Mouse (Mus musculus) heart, embryonic 16.5 days (tissue): ENCODE measurements at regions not wholly inside any gene's neighbourhood (a gene's known extent, or its start where the extent isn't known, plus 50 kb on each side); places are given as distances from the start of the nearest gene placed in this dataset.

Experiments used
- ATAC-seq: fragments of 200-750 bp; cut with Nextera tagmentation; replicated peaks from 2 replicates; pipeline ENCODE4 v1.8.0; 2017; ENCODE audit warnings: moderate number of reproducible peaks; ENCODE audit not compliant: insufficient read depth, low FRiP score; ENCODE audit errors: extremely low read depth
- H3K27ac ChIP-seq: fragments of 300-500 bp; sonication (generic); 2 replicates; pipeline ENCODE4 v1.5.1; 2014; ENCODE audit warnings: mild to moderate bottlenecking, low read length, control low read depth, moderate library complexity
- H3K27me3 ChIP-seq: fragments of 300-500 bp; sonication (generic); 2 replicates; pipeline ENCODE4 v1.6.1; 2014; ENCODE audit warnings: low read length, mixed read lengths; ENCODE audit not compliant: control insufficient read depth, insufficient read depth
- H3K36me3 ChIP-seq: fragments of 300-500 bp; sonication (generic); 2 replicates; pipeline ENCODE4 v1.6.1; 2014; ENCODE audit not compliant: control insufficient read depth, insufficient read depth
- H3K4me1 ChIP-seq: fragments of 300-500 bp; sonication (generic); 2 replicates; pipeline ENCODE4 v1.6.1; 2014; ENCODE audit warnings: low read length, mixed read lengths; ENCODE audit not compliant: control insufficient read depth, insufficient read depth
- H3K4me2 ChIP-seq: fragments of 300-500 bp; sonication (generic); 2 replicates; pipeline ENCODE4 v1.6.1; 2014; ENCODE audit warnings: low read depth, mild to moderate bottlenecking, control low read depth, low read length
- H3K4me3 ChIP-seq: fragments of 300-500 bp; sonication (generic); 2 replicates; pipeline ENCODE4 v1.5.1; 2014; ENCODE audit warnings: mild to moderate bottlenecking, control low read depth, low read length
- H3K9ac ChIP-seq: fragments of 300-500 bp; sonication (generic); 2 replicates; pipeline ENCODE4 v1.6.1; 2014; ENCODE audit warnings: low read length, control low read depth
- H3K9me3 ChIP-seq: fragments of 300-500 bp; sonication (generic); replicated peaks from 2 replicates; pipeline ENCODE4 v1.6.1; 2016; ENCODE audit warnings: low read length; ENCODE audit not compliant: control insufficient read depth
- WGBS: fragments of 180-500 bp; shearing (Covaris S2); extraction: QIAGEN DNeasy Blood & Tissue Kit; methylation state at CpG from one replicate; pipeline ENCODE4 v1.1.7; 2014; 5-methylcytosine and 5-hydroxymethylcytosine counted together

DNA sequence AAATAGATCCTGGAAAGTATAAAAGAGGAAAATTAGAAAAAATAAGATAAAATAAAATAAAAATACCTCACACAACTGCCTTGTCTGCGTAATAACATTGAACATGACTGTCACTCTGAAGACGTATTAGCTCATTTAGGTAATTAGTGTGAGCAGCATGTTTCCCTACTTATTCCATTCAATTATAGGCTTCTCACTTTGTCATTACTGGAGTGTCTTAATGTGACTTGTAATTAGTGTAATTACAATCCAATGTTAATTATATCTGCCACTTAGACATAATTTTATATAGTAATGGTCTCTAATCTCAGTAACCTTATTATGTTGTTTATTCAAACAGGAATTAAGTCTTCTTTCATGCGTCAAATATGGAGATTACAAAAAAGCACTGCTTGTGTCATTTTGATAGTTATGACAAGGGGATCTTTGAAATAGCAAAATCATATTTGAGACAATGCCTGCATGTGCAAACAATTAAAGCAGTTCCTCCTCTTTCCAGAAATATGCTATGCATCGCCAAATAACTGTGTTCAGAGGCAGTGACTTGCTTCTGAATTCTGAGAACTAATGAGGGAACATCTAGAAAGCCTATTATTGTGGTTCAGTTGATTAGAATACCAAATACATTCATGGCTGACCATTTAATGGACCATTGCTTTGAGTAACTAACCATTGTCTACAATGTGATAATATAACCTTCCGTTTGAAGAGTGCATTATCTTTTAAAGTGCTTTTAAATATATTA, 979.7 kb upstream of the Acvr2a start:
- Histone ChIP-seq H3K27ac (no peak overlapping the region), H3K9me3 (no peaks in the 10 kb centered on the region), H3K36me3 (no peaks in the 10 kb centered on the region), H3K4me3 (no peak overlapping the region), H3K9ac (no peak overlapping the region), H3K27me3 (no peaks in the 10 kb centered on the region), H3K4me1 (no peaks in the 10 kb centered on the region), H3K4me2 (no peak overlapping the region)
- WGBS, result 83% methylated on average over 5 of the region's 5 CpGs
- no peak for ATAC-seq

DNA sequence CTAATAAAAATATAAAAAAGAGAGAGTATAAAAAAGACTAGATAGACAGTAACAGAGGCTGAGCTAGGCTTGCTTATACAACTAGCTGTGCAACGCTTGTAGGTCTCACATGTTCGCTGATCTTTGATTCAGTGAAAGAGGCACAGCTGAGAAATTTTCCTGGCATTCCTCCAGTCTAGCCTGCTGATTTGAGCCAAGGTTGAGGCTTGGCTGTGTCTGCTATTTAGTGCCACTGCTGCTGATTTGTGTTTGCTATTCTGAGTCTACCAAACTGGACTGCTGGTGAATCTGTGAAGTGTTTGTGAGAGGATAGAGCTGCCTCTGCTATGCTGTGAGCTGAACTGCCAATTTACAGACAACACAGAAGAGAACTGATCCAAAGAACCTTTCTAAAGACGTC, 956.7 kb upstream of the Acvr2a start:
- H3K9me3 ChIP-seq, result no peaks in the 10 kb centered on the region

DNA sequence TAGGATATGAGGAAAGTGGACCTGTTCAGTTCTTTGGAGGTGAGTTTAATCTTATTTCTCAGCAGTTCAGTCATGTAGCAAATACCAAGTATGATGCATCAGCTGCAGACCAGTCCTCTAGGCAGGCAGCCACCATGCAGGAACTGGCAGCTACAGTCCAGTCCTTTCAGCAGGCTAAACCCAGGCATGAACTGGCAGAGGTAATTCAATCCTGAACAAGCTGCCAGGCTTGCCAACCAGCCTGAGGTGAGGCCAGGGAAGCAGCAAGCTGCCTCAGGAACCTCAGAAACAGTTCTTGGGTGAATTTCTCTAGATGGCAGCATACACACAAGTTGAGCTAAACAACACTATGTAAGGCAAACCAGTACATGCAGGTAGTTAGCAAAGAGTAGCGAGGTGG, 951.5 kb upstream of the Acvr2a start:
- Histone ChIP-seq H3K9ac (no peak overlapping the region), H3K27me3 (no peaks in the 10 kb centered on the region), H3K27ac (no peak overlapping the region), H3K4me3 (no peak overlapping the region), H3K36me3 (no peaks in the 10 kb centered on the region), H3K4me2 (no peak overlapping the region), H3K9me3 (no peaks in the 10 kb centered on the region), H3K4me1 (no peaks in the 10 kb centered on the region)
- no peak for ATAC-seq
- WGBS, result 70% methylated on average over 1 of the region's 1 CpGs

More for the DNA sequence above, 956.7 kb upstream of the Acvr2a start:
- Histone ChIP-seq H3K27me3 (no peaks in the 10 kb centered on the region), H3K4me3 (no peak overlapping the region), H3K36me3 (no peaks in the 10 kb centered on the region), H3K27ac (no peak overlapping the region), H3K4me2 (no peak overlapping the region), H3K9ac (no peak overlapping the region), H3K4me1 (no peaks in the 10 kb centered on the region)
- 51% methylated on average over 3 of the region's 3 CpGs for WGBS
- ATAC-seq, result 0 out of 2 replicates have a peak, but pooled peaks have one; percentile 37

DNA sequence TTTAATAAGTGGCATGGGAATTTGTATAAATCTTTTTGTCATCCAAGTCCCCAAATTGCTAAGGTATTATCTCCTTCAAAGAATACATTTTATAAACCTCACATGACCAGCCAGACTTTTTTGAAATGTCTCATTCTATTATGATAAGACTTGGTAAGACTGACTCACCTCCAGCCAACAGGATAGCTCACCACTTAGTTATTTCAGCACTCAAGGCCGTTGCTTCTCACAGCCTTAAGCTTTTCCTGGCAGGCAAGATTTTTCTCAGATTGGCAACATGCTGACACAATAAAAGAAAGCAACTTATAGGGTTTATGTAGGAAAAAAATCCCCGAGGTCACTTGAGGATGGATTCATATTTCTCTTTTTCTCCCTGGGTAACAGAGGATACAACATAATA, 935.9 kb upstream of the Acvr2a start:
- Histone ChIP-seq H3K27ac (no peak overlapping the region), H3K9me3 (no peaks in the 10 kb centered on the region), H3K4me3 (no peak overlapping the region), H3K27me3 (no peaks in the 10 kb centered on the region), H3K36me3 (no peaks in the 10 kb centered on the region), H3K4me2 (no peak overlapping the region), H3K9ac (no peak overlapping the region), H3K4me1 (no peaks in the 10 kb centered on the region)
- no peak for ATAC-seq
- WGBS, result 42% methylated on average over 2 of the region's 2 CpGs

DNA sequence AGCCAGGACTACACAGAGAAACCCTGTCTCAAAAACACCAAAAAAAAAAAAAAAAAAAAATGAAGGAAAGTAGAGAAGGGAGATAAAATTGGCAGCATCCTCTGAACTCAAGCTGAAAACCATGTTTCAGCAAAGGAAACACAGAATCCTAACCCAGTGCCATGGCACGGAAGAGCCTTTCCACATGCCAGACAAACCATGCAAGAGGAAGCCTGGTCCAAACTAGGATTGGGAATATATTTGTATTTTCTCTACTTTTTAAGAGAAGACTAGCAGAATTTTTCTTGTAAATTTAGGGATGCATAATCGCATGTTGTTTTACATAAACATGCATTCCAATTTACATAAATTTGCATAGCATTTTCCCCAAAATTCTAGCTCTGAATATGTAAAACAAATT, 934.8 kb upstream of the Acvr2a start:
- Histone ChIP-seq H3K36me3 (no peaks in the 10 kb centered on the region), H3K9ac (no peak overlapping the region), H3K4me2 (no peak overlapping the region), H3K4me1 (no peaks in the 10 kb centered on the region), H3K27me3 (no peaks in the 10 kb centered on the region), H3K27ac (no peak overlapping the region), H3K4me3 (no peak overlapping the region), H3K9me3 (no peaks in the 10 kb centered on the region)
- ATAC-seq, result no peak
- 91% methylated on average over 2 of the region's 2 CpGs for WGBS

DNA sequence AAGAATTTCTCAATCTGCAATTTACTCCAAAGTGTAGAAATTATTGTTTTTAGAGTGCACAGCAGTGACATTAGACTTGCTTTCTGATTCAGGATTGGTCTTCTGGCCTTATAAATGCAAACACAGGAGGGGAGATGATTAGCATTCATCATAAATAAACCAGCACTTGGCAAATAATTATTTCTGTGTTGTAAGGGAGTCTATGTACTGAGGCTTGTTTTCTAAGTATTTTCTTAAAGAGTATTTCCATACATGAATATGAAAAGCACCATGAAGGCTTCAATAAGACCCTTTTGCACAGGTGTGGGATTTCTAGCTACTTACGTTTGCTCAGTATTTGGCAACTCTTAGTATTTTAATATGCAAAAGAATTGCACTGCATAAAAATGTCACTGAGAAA, 934.1 kb upstream of the Acvr2a start:
- H3K4me2 ChIP-seq, result no peak overlapping the region
- H3K9ac ChIP-seq, result no peak overlapping the region
- H3K27me3 ChIP-seq, result no peaks in the 10 kb centered on the region
- H3K9me3 ChIP-seq, result no peaks in the 10 kb centered on the region
- H3K4me3 ChIP-seq, result no peak overlapping the region
- H3K36me3 ChIP-seq, result no peaks in the 10 kb centered on the region
- H3K27ac ChIP-seq, result no peak overlapping the region
- ATAC-seq, result no peak
- 85% methylated on average over 1 of the region's 1 CpGs for WGBS
- no peaks in the 10 kb centered on the region for H3K4me1 ChIP-seq

DNA sequence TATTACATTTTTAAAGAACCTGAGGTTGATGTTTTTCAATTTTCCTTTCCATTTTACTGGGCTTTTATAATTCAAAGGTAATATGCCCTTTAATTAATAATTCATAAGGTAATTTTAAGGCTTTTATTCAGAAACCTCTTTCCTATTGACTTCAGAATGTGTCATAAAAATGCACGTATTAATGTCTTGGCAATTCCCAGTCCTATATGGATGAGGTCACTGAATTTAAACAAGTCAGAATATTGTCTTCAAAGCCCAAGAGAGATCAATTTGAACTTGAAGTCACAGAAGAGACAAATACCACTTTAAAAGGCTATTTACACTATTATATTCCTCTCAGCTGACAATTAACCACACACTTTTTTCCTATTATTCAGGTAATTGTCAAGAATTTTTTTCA, 925.7 kb upstream of the Acvr2a start:
- 56% methylated on average over 1 of the region's 1 CpGs for WGBS
- no peak overlapping the region for H3K4me3 ChIP-seq

DNA sequence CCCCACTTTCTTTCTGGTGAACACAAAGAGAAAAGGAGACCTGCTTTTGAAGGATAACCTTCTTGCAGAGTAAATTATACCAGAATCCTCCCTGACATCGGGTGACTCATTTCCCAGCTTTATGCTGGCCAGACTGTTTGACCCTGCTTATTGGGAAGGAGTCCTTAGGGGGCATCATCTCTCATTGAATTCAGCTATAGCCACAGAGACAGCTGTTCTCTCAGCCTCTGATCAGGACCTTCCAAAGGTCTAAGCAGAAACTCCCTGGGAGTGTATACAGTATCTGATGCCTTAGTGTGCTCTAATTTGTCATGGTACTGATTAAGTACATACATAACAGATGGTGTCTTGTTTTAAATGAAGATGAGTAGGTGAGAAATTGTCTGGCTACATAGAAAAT, 922.5 kb upstream of the Acvr2a start:
- no peak overlapping the region for H3K4me2 ChIP-seq
- no peak overlapping the region for H3K9ac ChIP-seq
- 70% methylated on average over 1 of the region's 1 CpGs for WGBS

More for the DNA sequence above, 925.7 kb upstream of the Acvr2a start:
- Histone ChIP-seq H3K27ac (no peak overlapping the region), H3K36me3 (no peaks in the 10 kb centered on the region), H3K9me3 (no peaks in the 10 kb centered on the region), H3K4me1 (no peaks in the 10 kb centered on the region), H3K9ac (no peak overlapping the region), H3K4me2 (no peak overlapping the region), H3K27me3 (no peaks in the 10 kb centered on the region)
- no peak for ATAC-seq

DNA sequence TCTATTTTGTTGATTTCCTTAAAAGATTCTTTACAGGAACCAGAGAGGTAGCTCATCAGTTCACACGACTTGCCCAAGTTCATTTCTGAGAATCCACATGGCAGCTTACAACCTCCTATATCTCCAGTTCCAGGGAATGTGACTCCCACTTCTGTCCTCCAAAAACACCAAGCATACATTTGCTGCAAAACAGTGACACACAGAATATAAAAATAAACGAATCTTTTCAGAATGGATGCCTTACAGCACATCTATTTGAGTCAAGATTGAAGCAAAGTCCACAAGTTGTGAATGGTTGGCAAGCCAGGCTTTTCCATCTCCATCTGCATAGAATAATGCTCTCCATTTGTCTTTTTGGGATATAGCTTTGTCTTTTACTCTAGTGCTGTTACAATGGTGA, 921.0 kb upstream of the Acvr2a start:
- Histone ChIP-seq H3K27ac (no peak overlapping the region), H3K4me2 (no peak overlapping the region), H3K4me1 (no peaks in the 10 kb centered on the region), H3K27me3 (no peaks in the 10 kb centered on the region), H3K9me3 (no peaks in the 10 kb centered on the region), H3K9ac (no peak overlapping the region), H3K36me3 (no peaks in the 10 kb centered on the region), H3K4me3 (no peak overlapping the region)
- no peak for ATAC-seq
- WGBS, result 59% methylated on average over 2 of the region's 2 CpGs

More for the DNA sequence above, 922.5 kb upstream of the Acvr2a start:
- Histone ChIP-seq H3K36me3 (no peaks in the 10 kb centered on the region), H3K9me3 (no peaks in the 10 kb centered on the region), H3K27me3 (no peaks in the 10 kb centered on the region), H3K4me1 (no peaks in the 10 kb centered on the region), H3K4me3 (no peak overlapping the region), H3K27ac (no peak overlapping the region)
- no peak for ATAC-seq
